Mouse (Mus musculus) testis, adult 2 months (tissue): ENCODE data around the gene Alpk1. TPM values are rescaled to one million over a fixed set of nuclear protein-coding genes. Genes with fewer than 3 reads are reported as not detected.
"Not testable (repeated sequence)": the region's sequence is repeated elsewhere in the genome, so short reads cannot be mapped to it uniquely, and the experiment has no call there.

Source experiments
- H3K27ac ChIP-seq: fragments of 200-500 bp; 2 replicates; pipeline ENCODE4 v1.5.1; 2012; ENCODE audit warnings: low read depth, low read length; ENCODE audit not compliant: control insufficient read depth, insufficient read depth
- H3K27me3 ChIP-seq: fragments of 200-500 bp; 2 replicates; pipeline ENCODE4 v1.6.1; 2012; ENCODE audit warnings: mild to moderate bottlenecking, low read length, moderate library complexity; ENCODE audit not compliant: control insufficient read depth, insufficient read depth
- H3K36me3 ChIP-seq: fragments of 200-500 bp; 2 replicates; pipeline ENCODE4 v1.6.1; 2012; ENCODE audit warnings: mild to moderate bottlenecking, low read length; ENCODE audit not compliant: control insufficient read depth, insufficient read depth
- H3K4me1 ChIP-seq: fragments of 200-500 bp; 2 replicates; pipeline ENCODE4 v1.6.1; 2012; ENCODE audit warnings: low read length; ENCODE audit not compliant: control insufficient read depth, insufficient read depth
- H3K4me3 ChIP-seq: fragments of 200-500 bp; 2 replicates; pipeline ENCODE4 v1.5.1; 2012; ENCODE audit warnings: low read depth, mild to moderate bottlenecking, low read length, moderate library complexity, mixed read lengths; ENCODE audit not compliant: control insufficient read depth
- CTCF ChIP-seq: fragments of 200-500 bp; IDR thresholded peaks from 2 replicates; pipeline ENCODE4 v1.5.1; 2012; ENCODE audit warnings: low read depth, mild to moderate bottlenecking, inconsistent platforms, low read length, moderate library complexity; ENCODE audit not compliant: control insufficient read depth, insufficient read depth, insufficient replicate concordance
- POLR2A ChIP-seq: fragments of 200-500 bp; IDR thresholded peaks from 2 replicates; pipeline ENCODE4 v1.6.1; 2012; ENCODE audit warnings: low read depth, mild to moderate bottlenecking, inconsistent platforms, low read length, moderate library complexity; ENCODE audit not compliant: control insufficient read depth
- polyA plus RNA-seq: library from polyadenylated mRNA; depleted of rRNA; stranded (reverse); fragments of >200 nt; gene quantifications from 2 replicates; pipeline ENCODE4 v1.2.3, GENCODE M21; 2012

The Alpk1 gene
- polyA plus RNA-seq, 1 experiment = 3.0 TPM

- Histone ChIP-seq H3K27me3 (peaks cover 6% of the 10 kb centered on the region), H3K4me1 (peaks cover 8% of the 10 kb centered on the region), H3K36me3 (no peaks in the 10 kb centered on the region), H3K27ac (no peak overlapping the region), H3K4me3 (peak overlapping the region; percentile 77)
- TF ChIP-seq CTCF (no peak), POLR2A (no peak)
Observed at GRCm38 (mm10) chr3:127790234-127791055, 10.1 kb upstream of the Alpk1 start.

- Histone ChIP-seq H3K4me1 (peaks cover 8% of the 10 kb centered on the region), H3K27me3 (peaks cover 6% of the 10 kb centered on the region), H3K27ac (peak within 1 kb of the TSS; percentile 50), H3K4me3 (peak within 1 kb of the TSS; percentile 77), H3K36me3 (no peaks in the 10 kb centered on the region)
- TF ChIP-seq POLR2A = peak; percentile 25; the same call in 1 of the 2 replicates
- no peak for TF ChIP-seq CTCF
Observed at GRCm38 (mm10) chr3:127789500-127790191, 9.3 kb upstream of the Alpk1 start, which contains the start of gene Tifa. Gene Tifa (plus strand): TSS chr3:127789805.

- Histone ChIP-seq H3K4me1 (peaks cover 8% of the 10 kb centered on the region), H3K27ac (peak overlapping the region; percentile 50; the same call in 1 of the 2 replicates), H3K27me3 (peaks cover 6% of the 10 kb centered on the region), H3K4me3 (peak overlapping the region; percentile 77), H3K36me3 (no peaks in the 10 kb centered on the region)
- TF ChIP-seq POLR2A = no peak
- no peak for TF ChIP-seq CTCF
Observed at GRCm38 (mm10) chr3:127788919-127789318, 8.6 kb upstream of the Alpk1 start.

- Histone ChIP-seq H3K4me3 (no peak overlapping the region), H3K27me3 (peaks cover 6% of the 10 kb centered on the region), H3K27ac (no peak overlapping the region), H3K4me1 (peaks cover 8% of the 10 kb centered on the region), H3K36me3 (no peaks in the 10 kb centered on the region)
- TF ChIP-seq POLR2A = no peak
- no peak for TF ChIP-seq CTCF
Observed at GRCm38 (mm10) chr3:127788038-127788437, 7.7 kb upstream of the Alpk1 start.

GRCm38 (mm10) chr3:127787032-127787431 is 6.7 kb upstream of the Alpk1 start:
- peaks cover 6% of the 10 kb centered on the region for H3K27me3 ChIP-seq
- H3K36me3 ChIP-seq = no peaks in the 10 kb centered on the region
- TF ChIP-seq CTCF = no peak
- no peak for TF ChIP-seq POLR2A
- H3K27ac ChIP-seq = no peak overlapping the region
- H3K4me3 ChIP-seq = no peak overlapping the region
- peaks cover 8% of the 10 kb centered on the region for H3K4me1 ChIP-seq

GRCm38 (mm10) chr3:127783680-127784079 is 3.4 kb upstream of the Alpk1 start:
- H3K4me1 ChIP-seq, H3K36me3 ChIP-seq, H3K27me3 ChIP-seq, H3K4me3 ChIP-seq, H3K27ac ChIP-seq: not testable (repeated sequence)

- H3K27me3 ChIP-seq = no peaks in the 10 kb centered on the region
Observed at GRCm38 (mm10) chr3:127782921-127783320, 2.6 kb upstream of the Alpk1 start.

More at GRCm38 (mm10) chr3:127782921-127783320, 2.6 kb upstream of the Alpk1 start:
- no peak for TF ChIP-seq CTCF
- no peak for TF ChIP-seq POLR2A
- Histone ChIP-seq H3K36me3 (no peaks in the 10 kb centered on the region), H3K4me3 (no peak overlapping the region), H3K4me1 (no peaks in the 10 kb centered on the region; the same call in 1 of the 2 replicates), H3K27ac (no peak overlapping the region)
